In genomic region chr5:71545554-71545953, GRCm38 (mm10) we compare ENCODE assay signal across 12 mouse cellular contexts. TPM values are rescaled to one million over a fixed set of nuclear protein-coding genes. Genes with fewer than 3 reads are reported as not detected.
DNase-seq lines count a peak whose midpoint lies in the region; ATAC-seq and TF ChIP-seq lines count a peak whose summit lies in the region.
"Had no signal": no experiment of that assay in that cellular context is flagged by ENCODE, and none has a peak within 500 bp of the region (broad histone marks: within the 10 kb centered on the region; RNA-seq: fewer than 3 reads in every experiment).

No protein-coding gene starts in this region.

- H3K4me3 ChIP-seq in heart, postnatal 0 days (ENCODE audit: low read depth, low read length) = no peak overlapping the region
- no peak overlapping the region for H3K4me3 ChIP-seq in midbrain, embryonic 14.5 days (replicated peaks; ENCODE audit: low read depth, low read length)
- no peak overlapping the region for H3K4me3 ChIP-seq in midbrain, embryonic 15.5 days
- H3K4me3 ChIP-seq in stomach, postnatal 0 days (ENCODE audit: low read depth, low read length) = no peak overlapping the region
- H3K4me3 ChIP-seq in limb, embryonic 10.5 days = no peak overlapping the region
- H3K4me3 ChIP-seq: heart, embryonic 15.5 days; limb, embryonic 12.5 days had no signal

- H3K9ac ChIP-seq in heart, postnatal 0 days (replicated peaks; ENCODE audit: low read depth, low read length) = no peak overlapping the region
- H3K9ac ChIP-seq in midbrain, embryonic 14.5 days (replicated peaks; ENCODE audit: low read length) = no peak overlapping the region
- no peak overlapping the region for H3K9ac ChIP-seq in midbrain, embryonic 15.5 days
- no peak overlapping the region for H3K9ac ChIP-seq in stomach, postnatal 0 days (ENCODE audit: low read length)
- H3K9ac ChIP-seq: heart, embryonic 15.5 days; limb, embryonic 12.5 days had no signal

- no peak overlapping the region for H3K4me2 ChIP-seq in heart, postnatal 0 days (ENCODE audit: low read depth, low read length)
- H3K4me2 ChIP-seq in midbrain, embryonic 14.5 days (ENCODE audit: low read length) = no peak overlapping the region
- no peak overlapping the region for H3K4me2 ChIP-seq in midbrain, embryonic 15.5 days
- H3K4me2 ChIP-seq in stomach, postnatal 0 days (replicated peaks; ENCODE audit: low read depth) = no peak overlapping the region
- H3K4me2 ChIP-seq: heart, embryonic 15.5 days; limb, embryonic 12.5 days had no signal

- H3K27ac ChIP-seq in heart, postnatal 0 days (ENCODE audit: low read depth) = no peak overlapping the region
- no peak overlapping the region for H3K27ac ChIP-seq in midbrain, embryonic 14.5 days (replicated peaks; ENCODE audit: low read depth, low read length)
- H3K27ac ChIP-seq in midbrain, embryonic 15.5 days = no peak overlapping the region
- H3K27ac ChIP-seq in stomach, postnatal 0 days (replicated peaks) = no peak overlapping the region
- H3K27ac ChIP-seq in limb, embryonic 10.5 days = no peak overlapping the region
- H3K27ac ChIP-seq: heart, embryonic 15.5 days; limb, embryonic 12.5 days had no signal

- ATAC-seq in heart, postnatal 0 days (ENCODE audit: insufficient read depth, low read depth) = no peak
- ATAC-seq in midbrain, embryonic 14.5 days (ENCODE audit: low FRiP score, low TSS enrichment) = no peak
- ATAC-seq in midbrain, embryonic 15.5 days (replicated peaks) = no peak
- no peak for ATAC-seq in stomach, postnatal 0 days (ENCODE audit: low FRiP score, low TSS enrichment)

- DNase-seq in heart, postnatal 0 days (ENCODE audit: low spot score) = peak; percentile 11
- no peak for DNase-seq in heart, adult 11 months
- DNase-seq in midbrain, embryonic 14.5 days = peak; percentile 14
- peak; percentile 14 to 32 for DNase-seq in adrenal gland, postnatal 36 days
- peak; percentile 17 for DNase-seq in stomach, postnatal 0 days (ENCODE audit: low spot score)
- DNase-seq in spleen, postnatal 14 days (ENCODE audit: low spot score in 2 of 2) = no peak
- no peak for DNase-seq in limb, embryonic 10.5 days (ENCODE audit: low spot score)

- H3K4me1 ChIP-seq in heart, postnatal 0 days (ENCODE audit: control insufficient read depth, insufficient read depth) = no peaks in the 10 kb centered on the region
- no peaks in the 10 kb centered on the region for H3K4me1 ChIP-seq in midbrain, embryonic 14.5 days (ENCODE audit: control insufficient read depth, insufficient read depth, low read length)
- H3K4me1 ChIP-seq in midbrain, embryonic 15.5 days = no peaks in the 10 kb centered on the region
- no peaks in the 10 kb centered on the region for H3K4me1 ChIP-seq in stomach, postnatal 0 days (replicated peaks; ENCODE audit: control insufficient read depth, insufficient read depth)
- H3K4me1 ChIP-seq in limb, embryonic 10.5 days = no peaks in the 10 kb centered on the region
- H3K4me1 ChIP-seq: heart, embryonic 15.5 days; limb, embryonic 12.5 days had no signal

- no peak for TF ChIP-seq EP300 in heart, postnatal 0 days (IDR thresholded peaks at IDR 0.05; ENCODE audit: low read depth)
- TF ChIP-seq EP300 in stomach, postnatal 0 days (optimal IDR thresholded peaks at IDR 0.05) = no peak

- H3K27me3 ChIP-seq in heart, postnatal 0 days (ENCODE audit: control insufficient read depth, insufficient read depth, low read length) = no peaks in the 10 kb centered on the region
- H3K27me3 ChIP-seq in midbrain, embryonic 14.5 days (ENCODE audit: control insufficient read depth, insufficient read depth, low read length) = no peaks in the 10 kb centered on the region
- H3K27me3 ChIP-seq in midbrain, embryonic 15.5 days (replicated peaks) = no peaks in the 10 kb centered on the region
- no peaks in the 10 kb centered on the region for H3K27me3 ChIP-seq in stomach, postnatal 0 days (ENCODE audit: control insufficient read depth, insufficient read depth, low read length)
- H3K27me3 ChIP-seq in limb, embryonic 10.5 days (ENCODE audit: low read depth, poor library complexity, severe bottlenecking) = no peaks in the 10 kb centered on the region
- H3K27me3 ChIP-seq: heart, embryonic 15.5 days; limb, embryonic 12.5 days had no signal

- no peaks in the 10 kb centered on the region for H3K36me3 ChIP-seq in heart, postnatal 0 days (replicated peaks; ENCODE audit: control insufficient read depth, insufficient read depth, low read length)
- H3K36me3 ChIP-seq in midbrain, embryonic 14.5 days (ENCODE audit: control insufficient read depth, insufficient read depth, low read length) = no peaks in the 10 kb centered on the region
- no peaks in the 10 kb centered on the region for H3K36me3 ChIP-seq in midbrain, embryonic 15.5 days (replicated peaks)
- no peaks in the 10 kb centered on the region for H3K36me3 ChIP-seq in stomach, postnatal 0 days (ENCODE audit: control insufficient read depth, insufficient read depth, low read length)
- no peaks in the 10 kb centered on the region for H3K36me3 ChIP-seq in limb, embryonic 10.5 days
- H3K36me3 ChIP-seq: heart, embryonic 15.5 days; limb, embryonic 12.5 days had no signal

- H3K9me3 ChIP-seq in heart, postnatal 0 days (replicated peaks; ENCODE audit: control insufficient read depth, low read length) = 0 out of 2 replicates have a peak, but pooled peaks cover 4% of the 10 kb centered on the region
- peaks cover 4% of the 10 kb centered on the region for H3K9me3 ChIP-seq in midbrain, embryonic 14.5 days (ENCODE audit: control insufficient read depth, low read length)
- no peaks in the 10 kb centered on the region for H3K9me3 ChIP-seq in midbrain, embryonic 15.5 days
- no peaks in the 10 kb centered on the region for H3K9me3 ChIP-seq in stomach, postnatal 0 days (ENCODE audit: control insufficient read depth, low read length)
- no peaks in the 10 kb centered on the region for H3K9me3 ChIP-seq in limb, embryonic 10.5 days (replicated peaks)
- H3K9me3 ChIP-seq: heart, embryonic 15.5 days had no signal

- TF ChIP-seq CTCF in heart, postnatal 0 days (IDR thresholded peaks at IDR 0.05; ENCODE audit: low read depth) = peak; percentile 51
- peak; percentile 65 for TF ChIP-seq CTCF in stomach, postnatal 0 days (IDR thresholded peaks at IDR 0.05; ENCODE audit: low read depth)

RNA-seq across cellular contexts. Expression of gene Cox7b2, which starts 2.5 kb away (rescaled TPM):
- not detected in 2 replicates for total RNA-seq in heart, postnatal 0 days (2014; rRNA removed; ENCODE audit: low replicate concordance)
- 0.40 and 0.63 TPM in 2 replicates for polyA plus RNA-seq in heart, postnatal 0 days (2015; fragmentation: Nextera tagmentation; extraction: Ambion mirVana)
- 0.46 and 0.58 TPM in 2 replicates for polyA plus RNA-seq in midbrain, embryonic 14.5 days (2014; fragmentation: Nextera tagmentation; extraction: Ambion mirVana)
- polyA plus RNA-seq in midbrain, embryonic 15.5 days (2015; fragmentation: Nextera tagmentation; extraction: Ambion mirVana) = 0.36 and 0.46 TPM in 2 replicates
- total RNA-seq in adrenal gland, postnatal 36 days (2021) = not detected
- 0.25 and 0.27 TPM in 2 replicates for polyA plus RNA-seq in stomach, postnatal 0 days (2015; fragmentation: Nextera tagmentation; extraction: Ambion mirVana)
- polyA plus RNA-seq in limb, embryonic 10.5 days (2016; fragmentation: Nextera tagmentation; extraction: Ambion mirVana) = not detected in 2 replicates
- polyA plus RNA-seq: limb, embryonic 12.5 days; neural tube, embryonic 11.5 days; stomach, embryonic 14.5 days had no signal

Comparison
In these comparisons a context has a peak if more than half of its experiments do, and no peak if none do; other contexts are left out.
1. DNase-seq: peak in heart, postnatal 0 days (single experiment), midbrain, embryonic 14.5 days (single experiment), adrenal gland, postnatal 36 days (2 of 2) and stomach, postnatal 0 days (single experiment); none in heart, adult 11 months (single experiment), spleen, postnatal 14 days (0 of 2) and limb, embryonic 10.5 days (single experiment).